Mouse (Mus musculus): ENCODE data around the gene Rapgefl1. TPM values are rescaled to one million over a fixed set of nuclear protein-coding genes. Genes with fewer than 3 reads are reported as not detected.

Gene Rapgefl1
- 1 to 10 TPM in 1 of 2 experiments, under 1 TPM in 1; 0.61 to 1.0 TPM for total RNA-seq (2021)
- long read RNA-seq, experiment 1, result 0 reads
- long read RNA-seq, experiment 2, result 0 reads

DNA sequence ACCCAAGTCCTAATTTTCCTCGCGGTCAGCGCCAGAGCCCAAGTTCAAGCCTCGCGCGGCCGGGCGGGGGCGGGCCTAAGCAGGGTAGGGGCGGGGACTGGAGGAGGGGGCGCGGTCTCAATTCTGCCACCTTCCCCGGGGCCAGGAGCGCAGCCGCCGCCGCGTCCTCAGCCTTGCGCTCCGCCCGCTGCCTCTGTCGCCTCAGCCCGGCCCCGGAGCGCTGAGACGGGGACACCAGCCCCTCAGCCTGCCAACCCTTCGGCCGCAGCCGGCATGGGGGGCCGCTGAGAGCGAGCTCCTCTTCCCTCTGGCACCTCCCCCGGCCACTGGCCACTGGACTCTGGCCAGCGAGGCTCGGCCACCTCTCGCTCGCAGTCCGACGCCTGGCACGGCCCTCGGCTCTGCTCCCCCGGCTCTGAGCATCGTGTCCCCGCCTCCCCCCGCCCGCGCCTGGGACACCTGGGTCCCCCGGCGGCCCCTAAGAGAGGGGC is at the start of gene Rapgefl1:
TSS of gene Rapgefl1 (plus strand) at position 135 of the 491 bp plus-strand sequence.
- peak; percentile 83 to 87 for DNase-seq
- intact Hi-C loops (cut with DNase I), result no loop called here

DNA sequence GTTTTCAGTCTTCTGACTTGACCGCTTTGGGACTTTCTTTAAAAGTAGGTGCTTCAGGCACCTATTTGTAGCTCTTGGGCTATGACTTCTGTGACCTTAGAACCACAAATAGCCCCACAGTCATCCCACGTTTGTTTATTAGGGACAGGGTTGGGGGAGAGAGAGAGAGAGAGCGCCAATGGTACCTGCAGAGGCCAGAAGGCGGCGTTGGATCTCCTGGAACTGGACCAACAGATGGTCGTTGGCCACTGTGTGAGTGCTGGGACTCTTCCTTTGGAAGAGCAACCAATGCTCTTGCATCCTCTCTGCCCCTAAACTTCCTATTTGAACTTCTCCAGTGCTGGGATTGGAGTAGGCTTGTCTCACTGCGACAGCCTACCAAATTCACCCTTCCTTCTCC is 49.4 kb upstream of the Rapgefl1 start:
- intact Hi-C loops (cut with DNase I), result loop anchor here (2.0 kb wide), 2 partner anchors 14 to 44 kb away; no protein-coding TSS in a partner anchor
- DNase-seq, result peak in 1 of 2 experiments; percentile 66

DNA sequence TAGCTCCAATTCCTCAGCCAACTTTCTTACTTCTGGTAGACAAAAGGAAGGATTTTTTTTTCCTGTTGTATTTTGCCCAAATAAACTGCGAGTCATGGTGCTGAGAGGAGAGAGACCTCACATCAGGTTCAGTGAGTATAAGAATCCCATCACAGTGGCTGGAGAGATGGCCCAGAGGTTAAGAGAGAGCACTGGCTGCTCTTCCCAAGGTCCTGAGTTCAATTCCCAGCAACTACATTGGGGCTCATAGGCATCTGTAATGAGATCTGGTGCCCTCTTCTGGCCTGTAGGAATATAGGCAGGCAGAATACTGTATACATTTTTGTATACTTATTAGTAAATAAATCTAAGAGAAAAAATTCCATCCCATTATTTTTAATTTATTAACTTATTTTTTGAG is 48.9 kb upstream of the Rapgefl1 start:
- no peak for DNase-seq
- intact Hi-C loops (cut with DNase I), result loop anchor here (1.0 to 2.0 kb wide), 5 partner anchors 15 to 87 kb away; no protein-coding TSS in a partner anchor

DNA sequence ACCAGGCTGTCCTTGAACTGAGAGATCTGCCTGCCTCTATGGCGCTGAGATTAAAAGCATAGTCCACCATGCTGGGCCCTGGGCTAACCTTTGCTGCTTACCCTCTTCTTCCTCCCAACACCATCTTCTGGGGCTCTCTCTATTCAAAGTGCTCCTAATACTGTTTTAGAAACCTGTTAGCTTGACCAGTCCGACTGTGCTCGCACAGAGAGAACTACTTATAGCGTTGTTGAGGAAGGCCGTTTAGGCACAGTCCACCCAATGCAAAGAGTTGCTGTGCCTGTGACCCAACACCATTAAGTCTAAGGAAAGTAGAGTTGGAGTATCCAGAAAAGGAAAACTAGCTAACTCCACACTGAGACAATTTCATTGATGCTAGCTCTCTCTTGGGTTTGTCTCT is 48.4 kb upstream of the Rapgefl1 start:
- intact Hi-C loops (cut with DNase I), result loop anchor here (1.0 to 2.0 kb wide), 3 partner anchors 41 to 88 kb away; no protein-coding TSS in a partner anchor
- DNase-seq, result no peak

DNA sequence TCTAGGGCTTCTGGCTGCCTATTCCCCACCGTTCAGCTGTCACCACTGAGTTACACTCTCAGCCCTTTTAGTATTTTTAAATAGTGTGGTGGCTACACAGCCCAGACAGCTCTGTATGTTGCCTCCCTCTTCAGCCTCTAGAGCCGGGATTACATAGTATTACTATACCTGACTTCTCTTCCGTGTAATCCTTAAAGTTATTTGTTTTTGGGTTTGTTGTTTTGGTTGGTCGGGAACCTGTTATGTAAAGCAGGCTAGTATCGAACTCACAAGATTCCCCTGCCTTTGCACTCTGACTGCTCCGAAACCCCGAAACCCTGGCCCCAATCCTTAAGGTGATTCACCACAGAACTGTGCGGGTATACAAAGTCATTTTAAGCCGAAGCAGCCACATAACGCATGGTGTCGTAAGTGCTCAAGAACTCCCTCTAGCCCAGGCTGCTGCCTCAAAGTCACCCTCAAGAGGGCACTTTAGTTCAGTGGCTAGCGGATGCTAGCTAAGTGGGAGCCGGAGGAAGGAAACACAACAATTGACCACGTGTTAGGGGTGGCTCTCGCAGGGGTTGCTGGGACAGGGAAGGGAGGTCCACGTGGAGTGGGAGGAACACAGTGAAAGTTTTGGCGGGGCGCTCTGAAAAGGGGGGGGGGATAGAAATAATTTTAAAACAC is 47.9 kb upstream of the Rapgefl1 start:
- peak; percentile 85 to 90 for DNase-seq
- intact Hi-C loops (cut with DNase I), result loop anchor here (1.0 to 2.0 kb wide), 3 partner anchors 40 to 88 kb away; no protein-coding TSS in a partner anchor

DNA sequence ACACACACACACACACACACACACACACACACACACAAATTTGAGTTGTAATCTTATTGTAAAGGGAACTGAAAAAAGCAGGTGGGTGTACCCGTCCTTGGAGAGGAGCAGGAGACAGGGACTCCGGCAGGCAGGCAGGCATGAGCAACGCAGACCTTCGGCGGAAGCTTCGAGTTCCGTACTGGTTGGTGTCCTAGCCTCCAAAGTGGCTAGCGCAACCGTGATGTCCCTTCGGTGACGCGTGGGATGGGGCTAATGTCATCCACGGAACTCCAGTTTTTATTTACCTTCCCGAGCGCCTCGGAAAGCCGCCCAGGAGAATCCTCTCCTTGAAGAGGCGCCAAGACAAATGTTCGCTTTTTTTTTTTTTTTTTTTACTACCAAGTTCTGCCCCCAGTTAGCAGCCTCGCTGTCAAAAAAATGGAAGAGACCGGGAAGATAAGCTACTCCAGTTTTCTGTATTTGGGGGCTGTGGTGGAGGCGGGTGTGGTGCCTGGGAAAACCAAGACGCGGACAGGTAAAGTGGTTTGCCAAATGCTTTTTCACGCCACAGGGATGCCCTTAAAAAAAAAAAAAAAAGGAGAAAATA is 47.3 kb upstream of the Rapgefl1 start:
- no peak for DNase-seq
- intact Hi-C loops (cut with DNase I), result loop anchor here (2.0 kb wide), 2 partner anchors 39 to 73 kb away; no protein-coding TSS in a partner anchor

DNA sequence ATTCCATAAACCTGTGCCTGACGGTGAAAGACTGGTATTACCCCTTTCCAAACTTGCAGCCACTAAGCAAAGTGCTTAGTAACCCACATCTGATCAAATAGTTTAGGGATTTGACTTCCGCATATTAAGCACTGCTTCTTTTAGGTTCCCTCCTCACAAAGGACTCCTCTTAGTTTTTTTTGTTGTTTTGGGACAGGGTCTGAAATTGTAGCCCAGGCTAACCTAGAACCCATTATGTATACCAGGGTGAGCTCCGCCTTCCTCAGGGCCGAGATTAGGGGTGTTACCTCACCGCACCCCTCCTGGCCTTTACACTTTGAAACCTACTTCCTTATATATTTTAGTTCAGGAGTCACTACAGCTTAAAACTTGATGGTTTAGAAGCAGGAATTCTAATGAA is 46.8 kb upstream of the Rapgefl1 start:
- no peak for DNase-seq
- intact Hi-C loops (cut with DNase I), result loop anchor here (2.0 kb wide), 2 partner anchors 39 to 73 kb away; no protein-coding TSS in a partner anchor

DNA sequence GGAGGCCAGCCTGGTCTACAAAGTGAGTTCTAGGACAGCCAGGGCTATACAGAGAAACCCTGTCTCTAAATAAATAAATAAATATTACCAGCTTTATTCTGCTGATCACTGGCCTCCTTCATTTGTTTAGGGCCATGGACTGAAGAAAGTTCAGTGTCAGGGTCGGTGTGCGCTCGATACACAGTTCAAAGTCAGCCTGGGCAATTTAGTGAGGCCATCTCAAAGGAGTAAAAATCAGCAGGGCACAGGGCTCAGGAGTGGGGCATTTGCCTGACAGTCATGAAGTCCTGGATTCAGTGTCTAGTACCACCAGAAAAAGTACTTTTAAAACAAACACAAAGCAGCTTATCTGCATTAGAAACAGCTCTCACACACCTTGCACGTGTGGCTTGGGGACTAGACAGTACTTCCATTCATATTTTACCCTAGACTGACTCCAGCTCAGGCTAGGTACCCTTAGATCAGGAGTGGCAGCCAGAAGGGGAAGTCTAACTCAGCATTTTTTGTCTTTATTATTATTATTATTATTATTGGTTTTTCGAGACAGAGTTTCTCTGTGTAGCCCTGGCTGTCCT is 45.9 kb upstream of the Rapgefl1 start:
- intact Hi-C loops (cut with DNase I), result no loop called here
- DNase-seq, result no peak

DNA sequence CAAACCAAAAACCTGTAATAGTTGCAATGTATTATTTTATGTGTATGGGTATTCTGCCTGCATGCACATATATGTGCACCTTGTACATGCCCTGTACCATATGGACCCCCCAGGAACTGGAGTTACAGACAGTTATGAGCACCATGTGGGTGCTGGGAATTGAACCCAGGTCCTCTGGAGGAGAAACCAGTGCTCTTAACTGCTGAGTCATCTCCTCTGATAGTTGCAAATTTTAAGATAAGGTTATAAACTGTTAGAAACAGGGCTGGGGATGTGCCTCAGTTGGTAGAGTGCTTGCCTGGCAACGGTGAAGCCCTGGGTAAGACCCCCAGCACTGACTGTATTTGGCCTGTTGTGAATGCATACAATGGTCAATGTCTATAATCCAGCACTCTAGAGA is 45.1 kb upstream of the Rapgefl1 start:
- DNase-seq, result no peak
- intact Hi-C loops (cut with DNase I), result no loop called here

DNA sequence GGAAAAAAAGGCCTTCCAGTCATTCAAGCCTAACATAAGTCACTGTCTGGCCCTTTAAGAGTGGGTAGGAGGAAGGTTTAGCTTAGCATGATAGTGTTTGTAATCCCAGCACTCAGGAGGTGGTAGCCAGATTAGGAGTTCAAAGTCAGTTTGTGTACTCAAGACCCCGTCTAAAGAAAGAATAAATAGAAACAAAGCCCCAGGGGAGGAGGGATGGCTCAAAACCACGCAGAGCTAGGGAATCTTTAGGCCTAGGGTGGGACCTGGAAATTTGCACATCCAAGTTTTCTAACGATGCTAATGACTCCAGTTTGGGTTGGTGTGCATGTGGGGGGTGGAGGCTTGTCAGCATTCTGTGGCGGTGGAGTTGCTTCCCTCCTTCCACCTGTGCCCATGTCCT is 44.5 kb upstream of the Rapgefl1 start:
- DNase-seq, result no peak
- intact Hi-C loops (cut with DNase I), result no loop called here

DNA sequence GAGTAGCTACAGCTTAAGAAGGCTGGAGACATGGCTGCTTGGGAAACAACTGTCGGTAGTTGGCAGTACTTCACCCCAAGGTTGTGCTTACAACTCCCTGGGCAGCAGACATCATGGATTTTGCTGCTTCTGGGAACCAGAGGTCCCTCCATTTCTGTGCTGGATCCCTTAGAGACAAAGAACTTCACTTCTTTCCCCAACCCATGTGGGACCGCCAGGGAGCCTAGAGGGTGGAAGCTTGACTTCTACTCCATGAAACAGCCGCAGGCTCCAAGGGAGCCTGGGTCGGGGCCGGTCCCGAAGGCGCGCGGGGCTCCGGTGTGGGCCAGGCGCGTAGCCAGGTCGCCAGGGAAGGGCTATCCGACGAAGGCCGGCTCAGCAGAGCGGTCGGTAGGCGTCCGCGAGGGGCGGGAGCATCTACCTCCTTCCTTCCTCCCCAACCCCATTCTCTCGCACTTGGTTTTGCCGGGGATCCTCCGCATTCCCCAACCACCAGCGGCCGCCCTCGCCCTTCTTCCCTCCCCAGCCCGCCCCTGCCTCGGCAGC is 42.0 kb upstream of the Rapgefl1 start:
- DNase-seq, result peak; percentile 81 to 83
- intact Hi-C loops (cut with DNase I), result no loop called here

DNA sequence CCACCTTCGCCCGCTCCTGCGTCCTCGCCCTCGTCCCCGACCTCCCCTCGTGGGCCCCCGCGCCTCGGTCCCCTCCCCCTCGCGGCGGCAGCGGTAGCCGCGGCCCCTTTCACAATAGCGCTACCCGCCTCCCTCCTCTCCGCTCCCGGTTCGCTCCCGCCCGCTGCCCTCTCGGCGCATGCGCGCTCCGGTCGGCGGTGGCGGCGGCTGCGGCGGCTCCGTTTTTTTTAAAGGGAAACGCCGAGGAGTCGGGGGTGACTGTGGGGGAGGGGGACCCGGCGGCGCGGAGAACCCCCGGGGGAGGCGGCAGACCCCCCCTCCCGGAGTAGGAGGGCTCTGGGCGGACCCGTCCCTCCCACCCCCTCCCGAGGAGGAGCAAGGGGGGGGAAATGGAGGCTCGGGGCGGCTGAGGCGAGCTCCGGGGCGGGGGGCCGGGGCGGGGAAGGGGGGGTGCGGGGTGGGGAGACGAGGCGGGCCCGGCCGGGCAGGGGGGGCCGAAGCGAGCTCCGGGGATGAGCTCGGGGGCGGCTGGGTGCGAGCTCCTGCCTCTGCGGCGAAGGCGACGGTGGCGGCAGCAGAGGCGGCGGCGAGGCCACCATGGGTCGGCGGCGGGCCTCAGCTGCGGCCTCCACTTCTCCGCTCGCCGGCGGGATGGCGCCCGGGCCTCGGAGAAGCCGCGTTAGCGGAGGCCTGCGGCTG is 41.4 kb upstream of the Rapgefl1 start, which contains the start of gene Msl1:
TSS of gene Msl1 (plus strand) at position 502 of the 699 bp plus-strand sequence.
- intact Hi-C loops (cut with DNase I), result no loop called here
- peak; percentile 92 to 94 for DNase-seq

DNA sequence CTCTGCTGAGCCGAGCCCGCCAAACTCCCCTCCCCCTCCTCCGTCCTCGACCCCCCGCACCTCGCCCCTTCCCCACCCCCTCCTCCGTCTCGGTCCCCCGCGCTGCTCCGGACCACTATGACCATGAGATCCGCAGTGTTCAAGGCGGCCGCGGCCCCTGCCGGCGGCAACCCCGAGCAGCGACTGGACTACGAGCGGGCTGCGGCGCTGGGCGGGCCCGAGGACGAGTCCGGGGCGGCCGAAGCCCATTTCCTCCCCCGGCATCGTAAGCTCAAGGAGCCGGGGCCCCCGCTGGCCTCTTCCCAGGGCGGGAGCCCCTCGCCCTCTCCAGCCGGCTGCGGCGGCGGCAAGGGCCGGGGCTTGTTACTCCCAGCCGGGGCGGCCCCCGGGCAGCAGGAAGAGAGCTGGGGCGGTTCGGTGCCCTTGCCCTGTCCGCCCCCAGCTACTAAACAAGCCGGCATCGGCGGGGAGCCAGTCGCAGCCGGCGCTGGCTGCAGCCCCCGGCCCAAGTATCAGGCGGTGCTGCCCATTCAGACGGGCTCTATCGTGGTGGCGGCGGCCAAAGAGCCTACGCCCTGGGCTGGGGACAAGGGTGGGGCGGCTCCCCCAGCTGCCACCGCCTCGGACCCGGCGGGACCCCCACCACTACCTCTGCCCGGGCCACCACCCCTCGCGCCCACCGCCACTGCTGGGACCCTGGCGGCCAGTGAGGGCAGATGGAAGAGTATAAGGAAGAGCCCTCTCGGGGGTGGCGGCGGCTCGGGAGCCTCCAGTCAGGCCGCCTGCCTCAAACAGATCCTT is 40.7 kb upstream of the Rapgefl1 start:
- intact Hi-C loops (cut with DNase I), result no loop called here
- DNase-seq, result peak in 1 of 2 experiments; percentile 67

DNA sequence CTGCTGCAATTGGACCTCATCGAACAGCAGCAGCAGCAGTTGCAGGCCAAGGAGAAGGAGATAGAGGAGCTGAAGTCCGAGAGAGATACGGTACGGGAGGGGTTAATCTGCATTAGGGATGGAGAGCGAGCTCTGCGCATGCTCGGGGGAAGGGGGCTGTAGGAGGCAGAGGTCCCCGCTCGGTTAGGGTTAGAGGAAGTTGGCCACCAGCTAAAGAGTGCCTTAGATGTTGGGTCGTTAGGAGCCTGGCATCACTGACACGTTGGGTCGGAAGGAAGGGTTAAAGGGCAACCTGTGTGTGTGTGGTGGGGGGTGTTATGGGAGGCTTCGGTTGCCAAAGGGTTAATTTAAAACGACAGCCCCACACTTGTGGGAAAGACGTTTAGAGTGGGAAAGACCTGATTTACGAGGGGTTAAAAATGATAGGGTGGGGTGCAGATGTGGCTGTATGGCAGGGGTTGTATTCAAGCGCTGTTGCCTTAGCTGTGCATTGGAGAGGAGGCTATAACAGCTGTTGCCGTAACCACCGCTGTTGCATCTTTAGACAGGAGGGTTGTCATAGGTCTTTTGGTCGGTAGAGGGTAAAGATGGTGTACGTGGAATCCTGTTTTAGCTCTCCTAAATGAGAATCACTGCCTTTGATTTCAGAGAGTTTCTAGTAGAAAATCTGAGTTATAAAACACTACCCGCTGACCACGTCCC is 39.9 kb upstream of the Rapgefl1 start:
- peak; percentile 72 to 76 for DNase-seq
- intact Hi-C loops (cut with DNase I), result loop anchor here (1.0 kb wide), 1 partner anchor 12 kb away; no protein-coding TSS in a partner anchor

DNA sequence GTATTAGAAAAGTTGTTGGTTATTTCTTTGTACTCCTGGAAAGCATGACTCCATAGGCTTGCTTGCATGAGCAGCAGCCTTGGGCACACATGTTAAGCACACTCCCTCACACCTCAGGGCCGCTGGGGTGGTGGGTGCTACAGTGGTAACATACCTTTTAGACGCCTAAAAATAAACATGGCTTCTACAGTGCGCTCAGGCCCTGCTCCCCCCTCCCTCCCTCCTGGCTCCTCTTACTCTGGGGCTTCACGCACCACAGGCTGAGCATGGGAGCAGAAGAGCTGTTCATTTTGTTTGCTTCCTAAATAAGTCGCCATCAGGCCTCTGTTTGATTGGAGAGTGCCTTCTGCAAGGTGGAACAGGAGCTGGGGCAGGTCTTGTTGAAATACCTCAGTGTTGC is 39.3 kb upstream of the Rapgefl1 start:
- DNase-seq, result no peak
- intact Hi-C loops (cut with DNase I), result loop anchor here (1.0 kb wide), 1 partner anchor 11 kb away; no protein-coding TSS in a partner anchor

DNA sequence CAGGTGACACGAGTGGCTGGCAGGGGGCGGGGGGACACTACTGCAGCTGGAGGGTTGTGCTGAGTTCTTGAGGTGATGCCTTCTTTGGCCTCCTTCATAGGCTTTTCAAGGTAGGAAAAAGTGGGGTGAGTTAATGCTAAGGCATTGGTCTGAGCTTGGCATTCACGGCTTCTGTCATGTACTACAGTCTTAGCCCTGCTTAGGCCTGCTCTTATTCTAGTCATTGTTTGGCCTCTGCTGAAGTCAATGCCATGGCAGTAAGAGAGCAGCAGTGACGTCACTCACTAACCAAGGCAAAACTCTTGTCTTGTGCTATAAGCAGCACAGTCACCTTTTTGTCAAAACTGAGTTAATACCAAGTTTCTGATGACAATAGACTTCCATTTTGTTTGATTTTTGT is 38.7 kb upstream of the Rapgefl1 start:
- intact Hi-C loops (cut with DNase I), result loop anchor here (1.0 kb wide), 1 partner anchor 10 kb away; no protein-coding TSS in a partner anchor
- no peak for DNase-seq

DNA sequence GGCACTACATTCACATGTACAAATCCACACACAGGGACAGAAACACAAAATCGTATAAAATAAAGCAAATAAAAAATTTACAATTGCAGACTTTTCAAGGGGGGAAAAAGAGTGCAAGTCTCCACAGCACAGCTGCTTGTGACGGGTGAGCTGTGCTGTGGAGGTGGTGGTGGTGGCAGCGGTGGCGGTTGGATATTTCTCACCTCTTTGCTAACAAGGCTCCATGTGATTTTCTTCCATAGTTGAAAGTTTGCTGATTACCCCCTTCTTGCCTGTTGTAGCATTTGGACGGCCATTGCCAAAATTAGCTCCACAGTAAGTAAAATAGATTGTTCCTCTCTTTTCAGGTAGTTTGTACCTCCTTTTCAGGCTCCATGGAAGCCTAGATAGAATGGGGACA is 32.0 kb upstream of the Rapgefl1 start, which contains the start of gene Casc3:
TSS of gene Casc3 (plus strand) at position 301 of the 400 bp plus-strand sequence.
- intact Hi-C loops (cut with DNase I), result no loop called here
- no peak for DNase-seq

DNA sequence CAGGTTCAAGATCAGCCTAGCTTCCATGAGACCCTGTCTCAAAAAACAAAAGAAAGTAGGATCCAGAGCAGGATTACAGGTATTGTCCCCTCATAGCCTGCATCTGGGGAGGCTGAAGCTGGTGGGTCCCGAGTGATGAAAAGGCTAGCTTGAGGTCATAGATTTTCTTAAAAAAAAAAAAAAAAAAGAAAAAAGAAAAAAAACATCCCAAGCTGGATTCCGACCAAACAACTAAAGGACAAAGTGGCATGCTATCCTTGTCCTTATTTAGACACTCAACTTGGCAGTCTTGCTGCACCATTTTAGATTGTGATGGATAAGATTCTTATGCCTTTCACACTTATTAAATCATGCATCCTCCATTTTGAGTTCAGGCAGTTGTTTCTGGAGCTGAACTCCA is 28.2 kb upstream of the Rapgefl1 start:
- intact Hi-C loops (cut with DNase I), result loop anchor here (1.0 kb wide), 1 partner anchor 11 kb away; no protein-coding TSS in a partner anchor
- DNase-seq, result no peak
